Mouse (Mus musculus): ENCODE measurements around the gene Npat. TPM values are rescaled to one million over a fixed set of nuclear protein-coding genes. Genes with fewer than 3 reads are reported as not detected.

The Npat gene
- polyA plus RNA-seq, 1 experiment from 2014 or later = 8.0 TPM

DNA sequence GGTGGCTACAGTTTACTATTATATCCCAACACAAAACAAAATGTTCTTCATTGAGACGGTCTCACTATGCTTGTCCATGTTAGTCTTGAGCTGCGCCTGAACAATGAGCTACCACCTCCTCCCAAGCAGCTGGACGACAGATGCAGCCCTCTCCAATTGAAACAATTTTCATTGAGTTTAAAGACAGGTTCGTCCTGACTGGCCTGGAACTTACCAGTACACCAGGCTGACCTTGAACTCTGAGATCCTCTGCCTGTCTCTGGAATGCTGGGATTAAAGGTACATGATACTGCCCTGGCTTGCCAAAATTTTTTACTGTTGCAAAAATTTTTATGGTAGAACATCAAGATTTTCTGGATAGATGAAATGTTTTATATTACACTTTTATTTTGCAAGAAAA, 77.4 kb downstream of the Npat start:
- H3K4me3 ChIP-seq (replicated peaks) = no peak overlapping the region
- no peak overlapping the region for H3K4me2 ChIP-seq
- no peaks in the 10 kb centered on the region for H3K9me3 ChIP-seq (replicated peaks)
- peaks cover 27% of the 10 kb centered on the region for H3K36me3 ChIP-seq
- H3K9ac ChIP-seq = no peak overlapping the region
- DNase-seq (no peak), ATAC-seq (ENCODE audit: low read depth) (no peak)
- peaks cover 11% of the 10 kb centered on the region for H3K4me1 ChIP-seq (replicated peaks)
- H3K27me3 ChIP-seq = no peaks in the 10 kb centered on the region
- WGBS (ENCODE audit: insufficient replicate concordance) = 67% methylated on average over 4 of the region's 4 CpGs
- H3K27ac ChIP-seq = no peak overlapping the region

DNA sequence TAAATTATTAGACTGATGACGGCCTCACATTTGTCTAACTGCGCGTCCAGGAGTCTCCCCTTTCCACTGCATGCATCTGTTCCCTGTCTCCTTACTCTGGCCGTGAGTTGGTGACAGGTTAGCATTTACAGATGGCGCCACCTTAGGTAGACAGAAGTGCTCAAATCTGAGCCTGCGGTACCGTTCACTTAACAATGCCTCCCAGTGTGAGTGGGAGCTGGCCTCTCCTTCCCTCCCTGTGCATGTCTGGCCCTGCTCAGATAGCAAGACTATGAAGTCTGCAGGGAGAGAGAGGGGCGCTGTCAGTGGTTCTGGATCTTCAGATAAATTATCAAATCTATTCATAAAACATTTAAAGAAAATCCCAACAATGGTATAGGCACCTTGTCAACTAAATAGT, 78.4 kb downstream of the Npat start:
- DNase-seq (no peak), ATAC-seq (ENCODE audit: low read depth) (no peak)
- Histone ChIP-seq H3K9ac (no peak overlapping the region), H3K4me1 (replicated peaks) (0 out of 2 replicates have a peak, but pooled peaks cover 2% of the 10 kb centered on the region), H3K4me2 (no peak overlapping the region), H3K27me3 (no peaks in the 10 kb centered on the region), H3K36me3 (peaks cover 34% of the 10 kb centered on the region), H3K4me3 (replicated peaks) (no peak overlapping the region), H3K9me3 (replicated peaks) (no peaks in the 10 kb centered on the region), H3K27ac (no peak overlapping the region)
- 79% methylated on average over 8 of the region's 8 CpGs for WGBS (ENCODE audit: insufficient replicate concordance)

Other genes starting within 250 kb of the Npat start
- gene Exph5, start 235.4 kb upstream of the Npat start, polyA plus RNA-seq (2015; fragmentation: Nextera tagmentation; extraction: Ambion mirVana) = 0.16 and 0.24 TPM in 2 replicates
- 5.3 and 6.6 TPM in 2 replicates for gene Kdelc2, start 153.0 kb upstream of the Npat start, polyA plus RNA-seq (2015; fragmentation: Nextera tagmentation; extraction: Ambion mirVana)
- gene 4930550C14Rik, start 134.7 kb upstream of the Npat start, polyA plus RNA-seq (2015; fragmentation: Nextera tagmentation; extraction: Ambion mirVana) = 0.90 and 1.2 TPM in 2 replicates
- 5.0 and 7.0 TPM in 2 replicates for gene Atm, start 307 bp upstream of the Npat start, polyA plus RNA-seq (2015; fragmentation: Nextera tagmentation; extraction: Ambion mirVana)
- 58.2 and 71.8 TPM in 2 replicates for gene Acat1, start 73.3 kb downstream of the Npat start, polyA plus RNA-seq (2015; fragmentation: Nextera tagmentation; extraction: Ambion mirVana)
- gene Cul5, start 133.0 kb downstream of the Npat start, polyA plus RNA-seq (2015; fragmentation: Nextera tagmentation; extraction: Ambion mirVana) = 14.6 and 15.4 TPM in 2 replicates
- 0.44 and 0.70 TPM in 2 replicates for gene Rab39, start 169.2 kb downstream of the Npat start, polyA plus RNA-seq (2015; fragmentation: Nextera tagmentation; extraction: Ambion mirVana)
- gene Slc35f2, start 234.5 kb downstream of the Npat start, polyA plus RNA-seq (2015; fragmentation: Nextera tagmentation; extraction: Ambion mirVana) = 0.30 and 0.35 TPM in 2 replicates

Data from liver, embryonic 13.5 days (tissue).